Mouse (Mus musculus): ENCODE measurements around the gene Bbs2. TPM values are rescaled to one million over a fixed set of nuclear protein-coding genes. Genes with fewer than 3 reads are reported as not detected.

The Bbs2 gene
- 20.0 TPM for total RNA-seq (2023)

GRCm38 (mm10) chr8:94098081-94098974, at the start of gene Bbs2:
Gene Bbs2, minus strand, starts transcription at chr8:94098928.

DNA sequence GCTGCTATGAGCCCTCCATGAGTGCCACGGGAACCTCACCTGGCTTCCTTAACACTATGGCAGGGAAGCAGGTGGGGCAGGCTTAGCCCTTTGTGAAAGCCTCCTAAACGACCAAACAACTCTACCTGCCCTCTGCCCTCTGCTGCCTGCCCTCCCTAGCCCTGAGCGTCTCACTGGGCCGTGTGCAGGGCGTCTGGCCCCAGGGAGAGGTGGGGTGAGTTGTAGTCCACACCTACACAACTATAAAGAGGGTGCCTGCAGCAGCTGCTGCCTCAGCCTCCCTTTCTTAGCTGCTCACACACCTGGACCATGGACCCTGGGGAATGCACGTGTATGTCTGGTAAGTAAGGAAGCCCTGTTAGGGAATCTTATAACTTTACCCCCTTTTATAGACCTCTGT, 38.2 kb upstream of the Bbs2 start, which contains the start of gene Mt4:
Gene Mt4 (plus strand): TSS at position 265 of the 400 bp plus-strand sequence.

DNA sequence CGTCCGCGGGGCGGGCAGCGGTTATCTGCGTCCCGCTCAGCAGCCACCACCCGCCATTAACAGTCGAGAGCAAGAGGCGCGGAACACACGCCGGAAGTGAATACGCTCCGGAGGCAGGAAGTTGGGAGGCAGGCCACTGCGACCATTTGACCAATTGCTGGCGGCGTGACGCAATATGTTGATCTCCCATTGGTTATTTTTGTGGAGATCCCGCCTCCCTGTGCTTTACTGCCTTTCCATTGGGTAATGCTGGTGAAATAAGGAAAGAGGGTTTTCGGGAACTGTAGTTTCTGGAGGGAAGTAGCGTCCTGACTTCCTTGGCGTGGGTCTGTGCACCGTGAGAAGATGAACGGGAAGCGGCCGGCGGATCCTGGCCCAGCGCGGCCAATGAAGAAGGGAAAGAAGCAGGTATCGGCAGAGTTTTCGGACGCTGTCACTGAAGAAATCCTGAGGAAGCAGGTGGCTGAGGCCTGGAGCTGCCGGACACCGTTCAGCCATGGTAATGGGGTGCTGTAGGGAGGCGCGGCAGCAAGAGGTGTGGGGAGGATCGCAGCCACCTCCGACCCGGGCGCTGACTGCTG, 61.7 kb downstream of the Bbs2 start, which contains the start of the genes Nudt21 and Ogfod1:
Gene Nudt21 (minus strand): TSS at position 88 of the 581 bp plus-strand sequence.
Gene Ogfod1 (plus strand): TSS at position 255 of the 581 bp plus-strand sequence.

Other genes with a start within 250 kb of the Bbs2 start
- gene Amfr, start 86.1 kb downstream of the Bbs2 start, total RNA-seq (2023), result 60.8 TPM
- 58.4 TPM for gene Nudt21, start 61.9 kb downstream of the Bbs2 start, total RNA-seq (2023)
- 11.3 TPM for gene Ogfod1, start 61.7 kb downstream of the Bbs2 start, total RNA-seq (2023)
- not detected for gene Mt4, start 38.3 kb upstream of the Bbs2 start, total RNA-seq (2023)
- gene Mt3, start 53.7 kb upstream of the Bbs2 start, total RNA-seq (2023), result not detected
- not detected for gene Mt2, start 73.7 kb upstream of the Bbs2 start, total RNA-seq (2023)
- 5.0 TPM for gene Mt1, start 80.2 kb upstream of the Bbs2 start, total RNA-seq (2023)
- 30.6 TPM for gene Nup93, start 115.6 kb upstream of the Bbs2 start, total RNA-seq (2023)
- 0.26 TPM for gene Slc12a3, start 230.3 kb upstream of the Bbs2 start, total RNA-seq (2023)

Measured in CD4-positive naive resting alpha-beta T cell, adult 76 days (primary cell).